Mouse (Mus musculus) cortical plate, adult 2 months (tissue): Measurements from ENCODE around the gene Naaladl2.

Experiments used
- CTCF ChIP-seq: fragments of 200-500 bp; IDR thresholded peaks from 2 replicates; pipeline ENCODE4 v1.5.1; 2011; ENCODE audit warnings: mild to moderate bottlenecking, control low read depth, low read length; ENCODE audit not compliant: insufficient read depth; ENCODE audit errors: extremely low read depth
- POLR2A ChIP-seq: fragments of 200-500 bp; IDR thresholded peaks from 2 replicates; pipeline ENCODE4 v1.6.1; 2011; ENCODE audit warnings: mild to moderate bottlenecking, low read length, control low read depth; ENCODE audit not compliant: insufficient read depth; ENCODE audit errors: extremely low read depth

- TF ChIP-seq POLR2A (no peak), CTCF (no peak)
Observed at GRCm38 (mm10) chr3:24663749-24664148, 480.3 kb downstream of the Naaladl2 start.
